Mouse (Mus musculus) G1E (cell line): ENCODE results near the gene Smoc1.

Source experiments
- CTCF ChIP-seq: IDR thresholded peaks from 2 replicates; pipeline ENCODE4 v1.5.1; 2012; ENCODE audit warnings: low read depth, low read length, inconsistent platforms, mixed read lengths
- POLR2AphosphoS5 ChIP-seq: IDR thresholded peaks from 2 replicates; pipeline ENCODE4 v1.6.1; 2012; ENCODE audit warnings: low read depth, low read length, inconsistent platforms; ENCODE audit not compliant: insufficient replicate concordance
- TAL1 ChIP-seq: conservative IDR thresholded peaks from 2 replicates; pipeline ENCODE4 v1.6.1; 2012; ENCODE audit warnings: low read depth, low read length, inconsistent platforms, mixed read lengths

- no peak for TF ChIP-seq CTCF
- no peak for TF ChIP-seq TAL1
- TF ChIP-seq POLR2AphosphoS5 = no peak
These were observed 161.8 kb downstream of the Smoc1 start for GRCm38 (mm10) chr12:81188423-81188822.
